Mouse (Mus musculus) embryo, embryonic 11.5 days (tissue): ENCODE results near the gene Camkmt.

Experiments
- DNase-seq: peaks from one replicate; pipeline ENCODE4 v3.0.0-alpha.2; 2012; ENCODE audit warnings: low read depth, low spot score

Gene Camkmt

GRCm38 (mm10) chr17:85493521-85493920 is 403.2 kb downstream of the Camkmt start:
- DNase-seq = no peak

GRCm38 (mm10) chr17:85495012-85495754 is 404.8 kb downstream of the Camkmt start:
- DNase-seq = no peak

DNA sequence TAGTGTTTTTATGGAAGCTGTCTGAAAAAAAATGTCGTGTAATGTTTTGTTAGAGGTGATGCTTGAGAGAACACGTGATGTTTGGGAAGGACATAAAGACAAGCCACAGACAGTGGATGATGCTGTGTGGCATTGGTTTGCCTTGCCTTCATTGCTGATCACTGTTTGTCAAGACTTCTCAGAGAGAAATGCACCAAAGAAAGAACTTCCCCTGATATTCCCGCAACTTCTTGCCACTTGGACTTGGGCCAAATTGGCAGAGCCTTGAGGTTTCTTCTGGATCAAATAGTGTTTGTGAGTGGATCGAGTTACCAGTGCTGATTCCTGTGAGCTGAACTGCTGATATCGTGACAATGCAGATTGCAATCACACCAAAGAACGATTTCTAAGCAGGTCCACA is 405.5 kb downstream of the Camkmt start:
- no peak for DNase-seq

- no peak for DNase-seq
Measured at GRCm38 (mm10) chr17:85504888-85505287, 414.5 kb downstream of the Camkmt start.

- DNase-seq = no peak
Measured at GRCm38 (mm10) chr17:85506206-85507088, 416.1 kb downstream of the Camkmt start.

GRCm38 (mm10) chr17:85507089-85507460 is 416.7 kb downstream of the Camkmt start:
- DNase-seq = no peak
